Mouse (Mus musculus): ENCODE measurements around the gene Nudcd3.
A peak's percentile ranks its signal among the peaks of the same experiment; 100 is the strongest.
"Not testable (repeated sequence)": the region's sequence is repeated elsewhere in the genome, so short reads cannot be mapped to it uniquely, and the experiment has no call there.

Gene Nudcd3

DNA sequence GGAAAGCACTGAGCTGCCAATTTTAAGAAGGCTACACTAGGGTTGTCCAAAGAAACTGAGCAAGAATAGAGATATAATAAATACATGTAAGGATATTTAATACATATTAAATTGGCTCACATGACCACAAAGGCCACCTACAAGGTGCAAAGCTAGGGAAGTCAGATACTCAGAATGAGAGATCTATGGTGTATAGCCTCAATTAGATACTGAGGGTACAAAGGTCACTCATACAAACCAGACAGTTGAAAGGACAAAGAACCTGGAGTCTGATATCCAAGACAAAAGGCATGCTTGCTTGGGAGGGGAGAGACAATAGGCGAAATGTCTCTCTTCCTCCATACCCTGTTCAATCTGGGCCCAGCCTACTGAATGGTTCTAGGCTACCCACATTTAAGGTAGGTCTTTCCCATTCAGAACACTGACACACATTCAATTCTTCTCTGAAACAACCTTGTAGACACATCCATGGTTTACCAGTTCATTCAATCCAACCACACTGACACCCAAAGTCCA lies 76.6 kb downstream of the Nudcd3 start:
- ATAC-seq (ENCODE audit: low TSS enrichment) = no peak

GRCm38 (mm10) chr11:6122631-6123030 lies 77.6 kb downstream of the Nudcd3 start:
- no peak for ATAC-seq (ENCODE audit: low TSS enrichment)

- peak; percentile 81 for ATAC-seq (ENCODE audit: low TSS enrichment)
These were observed 79.6 kb downstream of the Nudcd3 start for GRCm38 (mm10) chr11:6120596-6120995.

GRCm38 (mm10) chr11:6120001-6120400 lies 80.2 kb downstream of the Nudcd3 start:
- no peak for ATAC-seq (ENCODE audit: low TSS enrichment)

DNA sequence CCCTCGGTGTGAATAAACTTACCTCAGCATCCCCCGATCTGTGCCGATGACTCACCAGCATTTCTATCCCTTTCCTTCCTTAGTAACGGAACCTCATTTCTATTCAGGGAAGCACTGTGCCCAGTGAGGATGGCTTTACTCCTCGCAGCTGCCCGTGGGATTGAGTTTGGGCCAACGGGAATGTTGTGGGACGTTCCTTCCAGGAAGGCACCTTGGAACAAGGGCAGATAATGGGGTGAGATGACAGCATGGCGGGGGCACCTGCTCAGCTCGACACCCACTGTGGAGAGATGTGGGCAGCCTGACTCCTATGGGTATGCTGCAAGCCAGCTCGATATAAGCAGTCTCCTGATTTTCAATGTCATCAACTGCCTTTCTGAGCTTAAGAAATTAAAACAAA lies 80.9 kb downstream of the Nudcd3 start:
- peak; percentile 74 for ATAC-seq (ENCODE audit: low TSS enrichment)

GRCm38 (mm10) chr11:6117956-6118355 lies 82.3 kb downstream of the Nudcd3 start:
- ATAC-seq (ENCODE audit: low TSS enrichment) = peak; percentile 15; the same call in 1 of the 2 replicates

DNA sequence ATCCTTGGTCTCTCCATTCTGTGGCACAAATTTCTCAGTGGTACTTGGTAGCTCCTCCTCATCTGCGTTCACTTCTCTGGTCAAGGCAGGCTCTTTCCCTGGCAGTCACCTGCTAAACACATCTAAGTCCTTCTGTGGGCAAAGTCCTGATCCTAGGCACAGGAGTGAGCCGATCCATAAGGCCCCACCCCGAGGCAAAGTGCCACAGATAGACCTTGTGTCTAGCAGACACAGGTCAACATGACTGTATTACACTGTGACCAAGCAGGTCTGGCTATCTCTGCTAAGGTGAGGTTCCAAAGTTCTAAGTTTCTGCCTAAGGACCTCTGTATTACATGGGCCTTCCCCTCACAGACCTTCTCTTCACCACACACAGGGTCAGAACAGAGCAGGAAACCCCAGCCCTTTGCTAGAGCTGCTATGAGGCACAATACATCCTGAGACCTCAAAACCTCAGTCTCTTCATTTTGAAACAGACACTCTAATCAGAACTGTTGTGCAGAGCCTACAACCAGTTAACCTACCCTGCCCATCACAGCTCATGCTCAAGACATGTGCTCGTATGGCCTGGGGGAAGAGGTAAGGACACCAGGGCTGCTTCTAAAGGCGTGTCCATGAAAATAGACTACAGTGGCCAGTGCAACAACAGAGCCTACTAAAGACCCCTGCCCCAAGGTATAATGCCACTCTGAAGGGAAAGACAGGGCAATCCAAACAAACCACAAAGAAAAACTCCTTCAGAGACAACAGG lies 88.3 kb downstream of the Nudcd3 start:
- ATAC-seq (ENCODE audit: low TSS enrichment) = no peak

GRCm38 (mm10) chr11:6109990-6110389 lies 90.2 kb downstream of the Nudcd3 start:
- ATAC-seq (ENCODE audit: low TSS enrichment) = peak; percentile 84

GRCm38 (mm10) chr11:6108296-6108695 lies 91.9 kb downstream of the Nudcd3 start:
- no peak for ATAC-seq (ENCODE audit: low TSS enrichment)

- ATAC-seq (ENCODE audit: low TSS enrichment) = no peak
These were observed 92.5 kb downstream of the Nudcd3 start for GRCm38 (mm10) chr11:6107722-6108121.

DNA sequence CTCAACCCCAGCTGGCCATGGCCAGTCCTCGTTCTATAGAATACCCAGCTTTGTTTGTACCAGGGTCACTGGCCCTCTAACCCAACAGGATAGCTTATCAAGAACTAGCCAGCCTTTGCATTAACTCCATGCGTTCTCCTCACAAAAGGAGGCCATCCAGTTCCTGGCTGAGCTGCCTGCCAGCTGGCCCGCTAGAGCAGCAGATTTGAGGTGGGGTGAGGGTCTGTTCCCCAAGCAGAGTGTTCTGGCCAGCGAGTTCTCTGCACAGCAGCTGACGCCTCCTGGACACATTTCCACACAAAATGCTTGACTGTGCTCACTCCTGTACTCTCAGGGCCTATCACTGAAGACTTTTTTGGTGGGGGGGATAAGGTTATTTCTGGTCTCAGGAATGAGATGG lies 95.5 kb downstream of the Nudcd3 start:
- ATAC-seq (ENCODE audit: low TSS enrichment) = no peak

DNA sequence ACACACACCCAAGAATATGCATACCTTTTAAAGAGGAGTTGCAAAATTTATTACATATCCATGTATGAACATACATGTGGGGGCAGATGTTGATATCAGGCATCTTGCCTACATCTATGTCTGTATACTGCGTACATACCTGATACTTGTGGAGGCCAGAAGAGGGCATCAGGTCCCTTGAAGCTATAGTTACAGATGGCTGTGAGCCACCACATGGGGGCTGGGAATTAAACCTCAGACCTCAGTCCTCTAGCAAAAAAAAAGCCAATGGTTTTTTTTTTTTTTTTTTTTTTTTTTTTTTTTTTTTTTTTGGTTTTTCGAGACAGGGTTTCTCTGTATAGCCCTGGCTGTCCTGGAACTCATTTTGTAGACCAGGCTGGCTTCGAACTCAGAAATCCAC lies 103.6 kb downstream of the Nudcd3 start:
- ATAC-seq (ENCODE audit: low TSS enrichment) = not testable (repeated sequence)

DNA sequence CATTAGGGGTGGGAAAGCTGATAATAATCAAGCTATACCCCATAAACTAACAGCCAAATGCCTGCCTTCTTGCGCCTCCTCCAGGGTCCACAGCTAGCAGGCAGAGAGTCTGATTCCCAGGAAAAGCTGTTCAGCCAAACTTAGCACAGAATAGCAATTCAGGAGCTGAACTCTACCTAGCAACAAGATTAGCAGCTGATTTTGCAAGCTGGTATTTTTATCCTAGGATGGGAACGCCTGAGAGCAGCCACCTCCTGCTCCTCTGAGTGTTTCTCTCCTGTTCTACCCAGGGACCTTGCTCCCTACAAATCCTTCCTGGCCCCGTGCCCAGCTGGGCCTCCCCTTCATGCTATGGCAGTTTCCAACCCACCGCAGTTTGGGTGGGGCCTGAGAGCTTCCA lies 113.2 kb downstream of the Nudcd3 start:
- peak; percentile 90 for ATAC-seq (ENCODE audit: low TSS enrichment)

- peak; percentile 62 for ATAC-seq (ENCODE audit: low TSS enrichment)
These were observed 121.5 kb downstream of the Nudcd3 start for GRCm38 (mm10) chr11:6078737-6079136.

GRCm38 (mm10) chr11:6075618-6076066 lies 124.6 kb downstream of the Nudcd3 start:
- peak; percentile 80 for ATAC-seq (ENCODE audit: low TSS enrichment)

GRCm38 (mm10) chr11:6068181-6068957 lies 131.8 kb downstream of the Nudcd3 start:
- peak; percentile 46 for ATAC-seq (ENCODE audit: low TSS enrichment)

- no peak for ATAC-seq (ENCODE audit: low TSS enrichment)
These were observed 133.1 kb downstream of the Nudcd3 start for GRCm38 (mm10) chr11:6067160-6067559.

- 0 out of 2 replicates have a peak, but pooled peaks have one; percentile 9 for ATAC-seq (ENCODE audit: low TSS enrichment)
These were observed 134.0 kb downstream of the Nudcd3 start, which contains the start of gene Camk2b for GRCm38 (mm10) chr11:6066176-6066575. Gene Camk2b, minus strand, starts transcription at chr11:6066362.

GRCm38 (mm10) chr11:6065551-6066121 lies 134.6 kb downstream of the Nudcd3 start:
- ATAC-seq (ENCODE audit: low TSS enrichment) = peak; percentile 47

DNA sequence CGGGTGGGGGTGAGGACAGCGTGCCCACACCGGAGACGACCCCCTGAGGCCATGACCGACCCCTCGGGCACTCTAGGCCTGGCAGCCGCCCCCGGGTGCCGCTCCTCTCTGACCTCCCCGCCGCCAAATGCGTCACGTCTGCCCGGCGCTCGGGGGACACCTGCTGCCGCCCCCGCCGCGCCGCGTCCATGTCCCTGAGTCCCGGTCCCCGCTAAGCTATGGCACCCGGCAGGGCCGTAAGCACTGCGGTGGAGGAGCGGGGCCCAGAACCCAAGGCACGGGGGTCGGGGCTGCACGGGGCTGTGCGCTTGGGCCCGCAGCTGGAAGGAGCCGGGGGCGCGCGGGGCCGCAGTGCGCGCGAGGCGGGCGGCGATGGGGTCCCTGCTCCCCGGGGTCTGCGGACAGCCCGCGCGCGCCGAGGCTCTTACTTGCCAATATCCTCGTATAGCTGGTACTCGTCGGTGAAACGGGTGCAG lies 135.1 kb downstream of the Nudcd3 start:
- no peak for ATAC-seq (ENCODE audit: low TSS enrichment)

GRCm38 (mm10) chr11:6064215-6065045 lies 135.8 kb downstream of the Nudcd3 start:
- ATAC-seq (ENCODE audit: low TSS enrichment) = no peak

All from frontal cortex, adult (tissue).